Mouse (Mus musculus) forelimb bud, embryonic 11.5 days (tissue): ENCODE results near the gene Dmc1.

Experiments used
- DNase-seq: peaks from one replicate; pipeline ENCODE4 v3.0.0-alpha.2; 2012; ENCODE audit warnings: low read depth, low spot score

Dmc1 gene

DNA sequence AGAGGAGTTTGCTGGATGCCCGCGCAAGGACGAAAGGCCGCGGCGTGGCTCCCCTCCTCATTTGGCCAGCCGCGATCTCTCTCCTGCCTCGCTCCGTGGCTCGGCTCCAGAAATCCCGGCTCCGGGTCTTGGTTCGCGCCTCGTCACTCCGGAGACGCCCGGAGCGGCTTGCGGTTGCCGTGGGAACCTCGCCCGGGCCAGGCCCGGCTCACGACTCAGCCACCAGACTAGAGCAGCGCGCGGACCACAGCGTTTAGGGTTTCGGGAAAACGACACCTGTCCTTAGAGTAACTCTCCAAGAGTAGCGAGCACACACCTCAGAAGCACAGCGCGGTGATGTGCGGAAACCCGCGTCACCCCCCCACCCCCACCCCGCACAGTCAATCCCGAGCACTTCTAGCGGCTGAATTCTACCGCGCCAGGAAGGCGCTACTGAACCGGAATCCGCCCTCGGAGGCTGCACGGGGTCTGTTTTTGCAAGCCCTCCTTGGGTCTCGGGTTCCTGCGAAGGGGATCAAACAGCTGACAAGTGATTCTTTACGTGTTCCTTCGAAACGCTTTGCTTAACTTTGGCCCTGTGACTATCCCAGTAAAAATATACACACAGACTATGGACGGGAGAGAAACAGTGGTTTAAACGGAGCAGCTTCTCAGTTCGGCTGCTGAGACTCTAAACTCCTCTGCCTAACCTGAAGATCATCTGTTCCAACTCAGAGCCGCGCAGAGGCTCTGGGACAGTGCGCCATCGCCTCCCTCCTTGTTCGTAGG is 93.2 kb downstream of the Dmc1 start:
- DNase-seq = peak; percentile 75
